Mouse (Mus musculus) c-Kit-negative CD71-positive TER-119-positive erythroid progenitor cells, embryonic 14.5 days (primary cell): ENCODE measurements around the gene Hmcn1.

Experiments
- DNase-seq: peaks from one replicate; pipeline ENCODE4 v3.0.0-alpha.2; 2013; ENCODE audit warnings: low read depth, low spot score

Hmcn1 gene

DNA sequence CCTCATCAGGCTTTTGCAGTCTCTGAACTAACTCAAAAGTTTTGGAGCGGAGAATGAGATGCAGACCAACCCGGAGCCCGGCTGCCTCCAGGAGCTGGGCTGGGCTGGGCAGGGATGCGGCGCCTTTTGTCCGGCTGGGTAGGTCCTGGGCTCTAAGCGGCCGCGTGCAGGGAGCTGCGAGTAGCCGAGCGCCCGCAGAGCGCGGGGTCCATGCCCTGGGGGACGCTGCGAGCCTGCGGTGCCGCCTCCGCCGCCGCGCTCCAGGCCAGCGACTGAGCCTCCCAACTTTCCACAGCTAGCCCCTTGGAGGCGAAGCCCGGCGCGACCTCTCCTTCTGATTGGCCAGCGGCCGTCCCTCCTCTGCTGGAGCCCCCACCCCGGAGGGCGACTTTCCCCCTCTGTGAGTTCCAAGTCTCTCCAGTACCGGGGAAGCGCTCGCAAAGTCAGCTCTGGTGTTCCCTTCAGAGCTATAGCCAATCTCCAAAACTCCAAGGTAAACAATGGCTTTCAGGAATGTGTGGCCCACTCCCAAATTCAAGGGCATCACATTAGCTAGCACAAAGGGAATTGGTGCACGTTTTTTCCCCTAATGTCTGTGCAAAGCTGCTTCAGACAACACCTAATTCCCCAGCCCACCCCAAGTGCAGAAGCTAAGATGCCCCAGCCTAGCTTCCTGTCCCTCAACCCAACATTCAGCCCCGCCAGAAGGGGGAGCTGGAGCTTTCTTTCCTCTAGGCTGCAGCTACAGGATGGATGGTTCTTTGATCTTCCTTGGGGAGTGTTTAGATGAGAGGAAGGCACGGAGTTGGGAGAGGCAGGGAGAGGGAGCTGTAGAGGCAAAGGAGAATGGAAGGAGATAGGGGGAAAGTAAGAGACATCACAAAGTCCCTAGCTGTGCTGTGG lies at the start of gene Hmcn1:
Gene Hmcn1, minus strand, starts transcription at position 274 of the 903 bp plus-strand sequence.
- DNase-seq: no peak

DNA sequence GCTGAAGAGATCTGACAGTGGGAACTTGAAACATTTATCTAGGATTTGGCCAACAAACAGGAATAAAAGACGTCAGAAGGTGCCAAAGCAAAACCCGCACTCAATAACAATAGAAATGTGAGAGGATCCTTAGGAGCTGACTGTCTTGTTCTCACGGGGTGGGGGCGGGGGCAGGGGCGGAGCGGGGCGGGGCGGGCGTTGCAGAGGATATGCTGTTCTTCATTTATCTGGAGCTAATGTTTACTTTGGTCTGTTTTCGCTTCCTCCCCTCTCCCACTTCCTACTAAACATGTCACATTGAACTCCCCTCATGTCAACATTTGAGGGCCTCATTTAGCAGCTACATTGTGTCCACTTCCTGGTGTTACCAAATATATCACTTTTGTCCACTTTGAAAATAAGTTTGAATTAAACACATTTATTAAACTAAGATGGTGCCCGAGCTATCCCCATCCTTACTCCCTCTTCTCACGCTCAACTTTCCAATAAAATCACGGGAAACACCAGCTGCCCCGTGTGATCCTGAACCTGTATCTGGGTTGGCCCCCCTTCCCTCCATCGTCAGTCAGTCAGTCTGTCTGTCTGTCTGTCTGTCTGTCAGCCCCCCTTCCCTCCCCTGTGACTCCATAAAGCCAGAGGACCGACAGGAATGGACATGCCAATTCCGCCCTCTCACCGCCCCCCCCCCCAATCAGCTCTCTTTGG lies 47.9 kb upstream of the Hmcn1 start:
- DNase-seq: no peak

DNA sequence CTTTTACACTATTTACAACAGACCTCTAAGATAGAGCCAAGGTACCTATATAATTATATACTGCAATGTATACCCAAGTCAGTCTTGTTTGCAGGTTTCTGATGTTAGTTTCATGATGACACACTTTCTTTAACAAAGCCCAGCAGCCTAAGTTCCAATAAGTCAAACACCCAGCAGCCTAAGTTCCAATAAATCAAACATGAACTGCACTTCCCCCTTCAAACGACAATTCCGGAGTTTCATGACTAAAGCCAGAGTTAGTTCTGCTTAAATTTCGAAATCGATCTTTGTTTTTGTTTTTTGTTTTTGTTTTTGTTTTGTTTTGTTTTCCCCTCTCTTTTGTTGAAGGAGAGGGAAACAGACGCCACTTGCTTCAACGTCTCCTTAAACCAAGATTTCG lies 47.1 kb upstream of the Hmcn1 start:
- no peak for DNase-seq

DNA sequence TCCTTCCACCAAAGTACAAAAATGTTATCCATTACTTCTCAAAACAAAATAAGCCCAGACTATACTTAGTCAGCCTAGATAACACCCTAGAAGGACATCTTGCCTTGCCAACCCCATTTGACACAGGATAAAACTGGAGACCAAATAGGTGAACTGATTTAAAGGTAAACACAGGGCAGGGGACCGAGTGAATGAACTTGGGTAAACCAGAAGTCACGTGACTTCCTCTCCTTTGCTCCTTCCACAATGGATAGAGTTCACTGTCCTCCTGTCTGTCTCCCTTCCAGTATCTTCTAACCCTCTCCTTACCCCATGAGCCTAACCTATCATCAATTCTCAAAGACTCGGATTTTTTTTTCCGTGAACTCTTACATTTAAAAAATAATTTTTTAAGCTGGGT lies 46.0 kb upstream of the Hmcn1 start:
- no peak for DNase-seq

DNA sequence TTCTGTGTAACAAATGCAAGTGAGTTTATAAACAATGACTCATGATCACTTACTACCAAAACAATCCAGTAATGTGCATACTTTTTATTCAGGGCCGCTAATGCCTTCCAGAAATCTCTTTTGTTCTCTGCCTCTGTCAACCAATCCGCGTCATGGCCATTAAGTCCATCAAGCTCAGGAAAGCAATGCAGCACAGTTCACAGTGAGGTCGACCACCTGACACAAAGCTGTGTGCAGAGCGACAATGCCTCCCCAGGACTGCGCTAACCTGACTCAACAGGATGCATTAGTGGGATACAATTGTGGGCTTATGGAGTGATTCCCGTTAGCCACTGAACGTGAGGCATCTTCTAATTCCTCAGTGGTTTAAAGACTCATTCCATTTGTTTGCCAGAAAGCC lies 45.3 kb upstream of the Hmcn1 start:
- no peak for DNase-seq

DNA sequence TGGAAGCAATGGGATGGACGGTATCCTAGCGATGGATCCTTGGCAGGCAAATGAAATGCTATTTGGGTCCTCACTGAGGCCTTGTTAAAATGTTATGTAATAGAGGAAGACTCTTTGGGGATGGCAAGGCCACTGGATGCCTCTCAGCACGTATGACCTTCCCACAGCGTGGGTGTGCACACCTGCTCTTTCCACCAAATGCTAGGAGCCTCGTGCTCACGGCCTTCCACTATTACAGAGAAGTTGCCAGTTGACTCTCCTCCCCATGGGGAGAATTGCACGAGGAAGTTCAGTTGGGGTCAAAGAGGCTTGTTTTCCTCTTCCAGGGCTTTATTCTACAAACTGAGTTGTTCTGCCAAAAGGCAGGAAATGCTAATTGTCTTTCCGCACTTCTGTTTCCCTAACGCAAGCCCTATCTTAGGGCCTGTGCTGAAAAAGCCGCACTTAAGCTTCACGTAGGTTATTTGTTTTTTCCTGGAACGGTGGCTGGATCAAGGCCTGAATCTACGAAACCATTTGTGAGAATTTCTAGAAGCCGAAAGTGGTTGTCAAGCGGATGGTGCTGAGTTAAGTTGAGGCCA lies 43.3 kb upstream of the Hmcn1 start:
- DNase-seq: no peak

DNA sequence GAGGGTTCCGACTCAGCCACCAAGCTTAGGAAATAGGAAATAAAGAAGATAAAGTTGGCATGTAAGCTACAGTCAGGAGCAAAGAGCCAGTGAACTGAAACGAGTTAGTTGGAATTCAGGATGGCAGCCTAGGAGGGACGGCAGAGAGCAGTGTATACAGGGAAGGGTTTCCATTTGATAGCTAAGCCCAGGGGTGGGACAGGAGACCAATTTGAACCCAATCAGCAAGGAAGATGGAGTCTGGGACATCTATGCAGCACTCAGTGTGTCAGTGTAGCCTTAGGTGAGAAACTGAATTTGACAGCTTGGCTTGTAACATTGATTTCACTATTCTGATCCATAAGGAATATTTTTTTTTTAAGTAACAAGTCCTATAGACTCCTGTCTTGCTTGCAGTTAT lies 42.5 kb upstream of the Hmcn1 start:
- DNase-seq: no peak

DNA sequence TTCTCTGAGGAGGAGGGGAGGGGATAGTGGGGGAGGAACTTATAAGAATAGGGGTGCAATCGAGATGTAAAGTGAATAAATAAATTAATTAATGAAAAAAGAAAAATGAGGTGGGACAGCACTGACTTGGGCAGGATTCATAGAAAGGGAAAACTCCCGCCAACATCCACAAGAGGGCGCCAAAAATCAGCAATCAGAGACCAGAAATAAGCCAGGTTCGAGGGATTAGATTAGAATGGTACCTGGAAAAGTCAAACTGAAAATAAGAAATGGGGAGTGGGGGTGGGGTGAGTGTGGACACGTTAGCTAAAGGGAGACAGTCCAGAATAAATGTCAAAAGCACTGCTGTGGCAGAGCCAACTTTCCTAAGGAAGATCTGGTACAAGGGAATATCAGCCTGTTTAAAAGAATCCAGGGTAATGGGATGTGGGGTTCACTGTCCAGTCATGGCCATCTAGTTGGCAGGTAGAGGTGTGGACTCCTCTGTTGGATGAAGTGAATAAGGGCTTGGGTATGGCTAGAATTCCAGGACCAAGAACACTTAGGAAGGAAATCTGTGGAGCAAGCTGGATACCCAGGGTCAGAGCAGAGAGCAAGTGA lies 41.9 kb upstream of the Hmcn1 start:
- peak; percentile 40 for DNase-seq

DNA sequence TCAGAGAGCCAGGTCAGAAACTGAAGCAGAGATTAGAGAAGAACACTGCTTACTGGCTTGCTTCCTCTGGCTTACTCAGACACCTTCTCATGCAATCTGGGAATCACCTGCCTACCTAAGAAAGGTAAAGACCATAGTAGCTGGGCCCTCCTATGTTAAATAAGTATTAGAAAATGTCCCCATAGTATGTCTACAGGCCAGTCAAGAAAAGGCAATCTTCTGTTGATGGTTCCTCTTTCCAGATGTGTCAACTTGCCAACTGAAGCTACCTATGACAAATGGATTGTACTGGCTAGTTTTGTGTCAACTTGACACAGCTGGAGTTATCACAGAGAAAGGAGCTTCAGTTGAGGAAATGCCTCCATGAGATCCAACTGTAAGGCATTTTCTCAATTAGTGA lies 40.1 kb upstream of the Hmcn1 start:
- DNase-seq: no peak

DNA sequence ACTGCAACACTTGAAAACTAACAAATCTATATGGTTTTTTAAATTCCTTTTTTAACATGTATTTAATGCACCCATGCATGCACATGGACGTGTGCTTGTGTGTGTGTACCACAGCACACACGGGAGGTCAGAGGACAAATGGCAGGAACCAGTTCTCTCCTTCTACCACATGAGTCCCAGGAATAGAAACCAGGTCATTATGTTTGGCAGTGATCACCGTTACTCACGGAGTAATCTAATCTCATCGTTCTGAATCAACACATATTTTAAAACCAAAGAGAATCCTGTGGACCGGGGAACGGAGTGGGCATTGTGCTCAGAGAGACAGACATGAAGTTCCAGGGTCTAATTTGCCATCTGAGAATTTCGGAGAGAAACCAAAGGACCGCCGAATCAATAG lies 38.3 kb upstream of the Hmcn1 start:
- no peak for DNase-seq

DNA sequence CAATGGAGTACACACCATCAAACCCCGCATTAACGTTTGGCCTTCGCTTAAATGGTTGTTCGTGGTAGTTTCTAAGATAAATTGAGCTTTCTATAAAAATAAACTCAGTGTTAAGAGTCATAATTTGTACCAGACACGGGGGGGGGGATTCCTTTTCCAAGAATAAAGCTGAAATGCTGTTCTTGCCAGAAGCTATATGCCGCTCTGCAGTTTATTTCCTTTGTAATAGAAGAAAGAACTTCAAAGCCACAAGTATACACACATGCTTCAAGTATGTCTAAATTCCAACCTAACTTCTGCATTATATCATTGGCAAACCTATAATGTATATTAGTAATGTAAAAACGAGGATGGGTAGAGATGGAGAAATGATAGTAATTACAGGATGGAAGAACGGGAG lies 37.9 kb upstream of the Hmcn1 start:
- no peak for DNase-seq

DNA sequence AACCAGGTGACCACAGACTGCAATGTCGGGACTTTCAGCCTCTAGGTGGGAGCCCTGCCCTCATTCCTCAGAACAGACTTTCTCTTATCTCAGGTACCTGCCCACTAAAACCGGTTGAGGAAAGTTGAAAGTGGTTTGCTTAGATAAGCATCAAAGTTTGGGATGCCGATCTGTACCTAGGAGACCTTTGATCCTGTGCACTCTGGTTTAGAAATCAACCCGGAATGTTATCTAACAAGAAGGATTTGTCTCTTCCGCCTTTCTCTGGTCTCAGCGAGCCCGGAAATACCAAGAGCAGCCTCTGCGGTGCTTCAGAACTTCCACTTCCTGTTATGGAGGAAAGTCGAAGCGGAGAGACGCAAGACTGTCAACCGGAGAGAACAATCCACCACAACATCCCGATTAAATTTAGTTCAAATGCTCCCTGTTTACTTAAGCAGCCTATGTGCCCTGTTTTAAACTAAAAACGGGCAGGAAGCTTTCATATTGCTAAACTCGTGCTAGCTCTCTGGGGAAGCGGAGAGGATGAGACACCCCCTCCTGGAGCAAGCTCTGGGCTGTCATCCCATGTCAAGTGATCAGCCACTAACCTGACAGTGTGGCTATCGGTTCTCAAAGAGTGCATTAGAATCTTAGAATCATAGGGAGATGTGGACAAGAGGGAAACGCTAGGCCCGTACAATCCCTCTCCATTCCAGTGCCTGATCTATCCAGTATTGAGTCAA lies 32.0 kb upstream of the Hmcn1 start:
- DNase-seq: no peak

DNA sequence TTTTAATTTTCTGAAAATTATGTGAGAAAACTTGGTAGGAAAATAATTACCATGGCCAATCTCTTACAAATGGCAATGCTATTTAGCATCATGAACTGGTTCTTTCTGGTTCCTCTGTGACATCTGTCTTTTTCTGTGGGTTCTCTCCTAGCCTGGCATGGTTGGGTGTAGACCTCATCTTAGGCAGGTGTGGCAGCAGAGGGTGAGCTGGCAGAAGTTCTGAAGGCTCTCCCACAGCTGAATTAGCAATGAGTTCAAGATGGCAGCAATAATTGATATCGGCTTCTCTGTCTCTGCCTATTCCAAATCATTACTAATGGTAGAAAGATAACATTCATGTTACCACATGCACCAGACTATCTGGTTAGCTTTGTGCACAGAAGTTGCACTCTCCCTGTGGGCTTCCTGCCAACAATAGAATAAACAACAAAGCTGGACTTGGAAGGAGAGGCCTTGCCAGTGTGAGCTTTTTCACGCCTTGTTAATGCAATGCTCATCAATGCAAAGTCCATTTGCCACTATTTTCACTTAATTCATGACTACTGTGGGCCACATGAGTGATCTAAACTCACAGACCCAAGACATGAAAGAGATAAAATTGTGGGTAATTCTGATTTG lies 26.1 kb upstream of the Hmcn1 start:
- DNase-seq: no peak

DNA sequence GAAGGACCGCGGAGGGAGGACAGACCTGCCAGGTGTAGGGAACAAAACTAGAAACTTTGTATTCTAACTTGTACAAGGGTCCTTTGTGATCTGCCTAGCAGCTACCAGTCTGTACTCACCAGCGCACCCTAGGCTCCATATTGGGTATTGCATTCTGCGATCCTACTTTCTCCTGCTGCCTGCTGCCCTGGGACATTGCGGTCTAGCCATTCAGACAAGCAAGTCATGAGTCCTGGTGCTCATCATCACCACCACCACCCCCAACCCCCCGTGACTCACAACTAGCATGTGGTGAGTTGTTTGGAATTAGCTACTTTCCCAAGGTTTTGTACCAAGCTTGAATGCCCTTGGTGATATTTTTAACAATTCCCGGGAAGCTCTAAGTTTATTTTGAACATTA lies 17.8 kb upstream of the Hmcn1 start:
- peak; percentile 9 for DNase-seq

DNA sequence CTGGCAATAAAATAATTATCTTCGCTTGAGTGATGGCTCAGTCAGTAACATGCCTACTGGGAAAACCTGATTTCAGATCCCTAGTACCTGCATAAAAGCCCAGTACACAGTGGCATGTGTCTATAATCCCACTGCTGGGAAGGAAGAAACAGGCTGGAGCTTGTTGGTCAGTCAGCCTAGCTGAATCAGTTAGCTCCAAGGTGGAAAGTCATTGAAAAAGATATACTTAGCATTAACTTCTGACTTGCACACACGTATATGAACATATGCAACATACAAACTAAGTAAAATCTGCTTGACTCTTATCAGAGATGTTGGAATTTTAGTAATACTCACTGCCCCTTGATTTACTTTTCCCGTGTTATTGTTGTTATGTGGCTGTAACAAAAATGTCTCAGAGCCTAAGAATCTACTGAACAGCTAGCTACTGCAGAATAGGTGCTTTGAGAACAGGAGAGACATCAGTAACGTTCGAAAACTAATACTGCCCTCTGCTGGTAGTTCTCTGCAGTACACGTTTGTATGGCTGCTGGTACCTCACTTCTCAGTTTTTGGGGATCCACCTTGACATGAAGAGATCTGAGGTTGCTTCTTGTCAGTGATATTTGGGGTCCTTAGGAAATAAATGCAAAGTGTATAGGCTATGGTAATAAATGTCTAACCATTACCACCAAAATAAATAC lies 16.0 kb upstream of the Hmcn1 start:
- peak; percentile 15 for DNase-seq

DNA sequence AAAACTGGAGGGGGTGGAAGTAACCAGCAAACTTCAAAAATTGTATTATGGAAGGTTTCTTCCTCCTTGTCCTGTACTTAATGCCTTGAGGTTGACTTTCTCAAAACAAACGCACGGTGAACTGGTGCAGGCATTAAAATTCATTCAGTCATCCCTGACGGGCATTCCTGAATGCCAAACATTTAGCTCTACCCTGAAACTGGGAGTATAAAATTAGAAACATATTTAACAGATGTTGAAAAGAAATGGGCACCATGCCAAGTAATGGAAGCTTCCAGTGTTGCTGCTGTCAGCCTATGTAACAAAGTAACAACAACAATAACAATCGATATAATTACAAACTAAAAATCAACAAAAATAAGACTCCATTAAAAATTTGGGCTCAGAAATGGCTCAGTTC lies 14.5 kb upstream of the Hmcn1 start:
- DNase-seq: no peak

DNA sequence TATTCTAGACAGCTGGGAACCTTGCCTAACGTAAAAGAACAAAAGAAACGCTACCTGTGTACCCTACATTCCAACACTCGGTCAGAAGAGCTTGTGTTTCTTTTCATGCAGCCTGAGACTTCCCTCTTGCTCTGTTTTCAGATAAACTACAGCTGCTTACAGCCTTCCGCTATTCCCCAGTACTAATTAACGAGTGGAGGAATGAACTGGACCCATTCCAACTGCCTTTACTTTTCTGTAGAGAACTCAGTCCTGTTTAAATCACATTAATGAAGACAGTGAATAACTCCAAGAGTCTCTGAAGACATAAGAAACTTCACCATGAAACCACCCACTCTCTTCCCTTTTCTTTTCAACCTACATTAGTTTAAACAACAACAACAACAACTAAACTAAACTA lies 10.8 kb upstream of the Hmcn1 start:
- DNase-seq: no peak

DNA sequence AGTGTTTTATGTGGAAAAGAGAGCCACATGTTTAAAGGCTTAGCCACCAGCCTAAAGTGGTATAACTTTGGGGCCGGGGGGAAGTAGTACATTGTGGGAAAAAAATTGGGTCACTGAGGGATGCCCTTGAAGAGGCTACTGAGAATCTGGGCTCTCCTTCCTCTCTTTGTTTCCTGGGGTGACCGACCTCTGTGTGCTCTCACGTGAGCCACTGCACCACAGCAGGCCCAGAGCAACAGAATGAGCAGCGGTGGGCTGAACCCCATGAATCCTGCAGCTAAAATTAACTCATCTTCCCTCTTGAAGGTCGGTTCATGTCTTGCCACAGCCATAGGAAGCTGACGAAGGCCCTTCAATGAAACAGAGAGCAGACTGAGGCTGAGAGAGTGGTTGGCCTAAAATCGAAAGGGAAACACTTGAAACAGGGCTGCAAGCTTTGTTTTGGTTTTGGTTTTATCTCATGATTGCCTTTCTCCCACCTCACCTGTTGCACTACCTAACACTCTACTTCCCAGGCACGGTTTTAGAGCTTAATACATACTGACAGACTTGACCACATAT lies 8.7 kb upstream of the Hmcn1 start:
- no peak for DNase-seq

DNA sequence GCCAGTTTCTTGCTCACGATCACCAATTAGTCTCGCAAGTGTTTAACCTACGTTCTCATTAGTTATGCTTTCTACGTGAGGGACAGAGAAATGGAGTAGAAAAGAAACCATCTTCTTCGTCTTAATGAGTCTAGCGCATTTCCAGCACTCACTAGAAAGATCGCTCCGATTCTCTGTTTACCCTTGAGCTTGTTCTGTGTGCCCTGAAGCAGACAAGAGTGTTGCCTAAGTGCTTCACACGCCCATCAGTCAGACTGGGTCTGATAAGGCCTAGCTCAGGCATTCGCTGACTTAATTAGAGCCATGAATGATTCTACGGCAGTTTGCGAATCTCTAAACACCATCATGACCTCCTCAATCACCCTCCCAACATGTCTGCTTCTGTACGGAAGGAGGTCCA lies 7.5 kb upstream of the Hmcn1 start:
- no peak for DNase-seq

DNA sequence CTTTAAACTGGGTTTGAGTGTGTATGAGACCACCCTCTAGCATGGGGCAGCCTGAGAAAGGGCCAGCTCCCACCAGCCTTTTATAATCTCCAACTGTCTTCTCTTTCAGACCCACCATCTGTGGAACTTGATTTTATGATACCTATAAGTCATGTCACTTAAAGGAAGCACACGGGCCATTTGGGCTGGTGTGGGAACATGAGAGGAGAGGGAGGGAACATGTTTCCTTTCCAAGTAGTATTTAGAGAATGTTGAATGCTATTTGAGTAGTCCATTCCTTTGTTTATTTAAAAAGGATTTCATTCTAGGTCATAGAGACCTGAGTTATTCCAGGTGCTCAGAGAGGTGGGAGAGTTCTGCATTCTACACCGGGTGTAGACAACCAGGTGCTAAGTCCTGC lies 1.4 kb upstream of the Hmcn1 start:
- DNase-seq: no peak
